Mouse (Mus musculus): ENCODE results near the gene Zfp870. TPM values are rescaled to one million over a fixed set of nuclear protein-coding genes. Genes with fewer than 3 reads are reported as not detected.

Zfp870 gene
- polyA plus RNA-seq, 1 experiment from 2014 or later, result 2.9 TPM

DNA sequence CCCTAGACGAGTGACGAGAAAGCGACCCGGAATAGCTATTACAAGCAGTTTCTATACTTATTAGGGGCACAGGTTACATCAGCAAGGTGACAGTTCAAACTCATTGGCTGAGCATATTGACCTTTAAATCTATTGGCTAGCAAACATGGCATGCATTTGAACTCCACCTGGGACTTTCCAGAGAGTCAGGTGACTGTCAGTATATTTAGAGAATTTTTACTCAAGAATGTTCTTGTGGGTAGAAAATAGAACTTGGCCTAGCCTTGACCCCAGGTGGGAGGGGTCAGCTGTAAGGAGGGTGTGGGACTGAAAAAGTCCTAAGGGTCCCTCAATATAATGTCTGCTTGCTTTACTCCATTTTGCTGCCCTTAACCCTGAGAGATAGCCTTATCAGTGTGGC, 4.0 kb upstream of the Zfp870 start:
- Histone ChIP-seq H3K9ac (ENCODE audit: low read depth, low read length) (no peak overlapping the region), H3K4me1 (replicated peaks; ENCODE audit: control insufficient read depth, insufficient read depth, low read length) (peaks cover 3% of the 10 kb centered on the region), H3K27ac (ENCODE audit: low read depth, low read length) (no peak overlapping the region), H3K4me2 (replicated peaks; ENCODE audit: low read depth) (no peak overlapping the region), H3K4me3 (ENCODE audit: low read depth, low read length) (no peak overlapping the region), H3K27me3 (replicated peaks; ENCODE audit: control insufficient read depth, insufficient read depth, low read length) (no peaks in the 10 kb centered on the region), H3K36me3 (ENCODE audit: control insufficient read depth, insufficient read depth) (no peaks in the 10 kb centered on the region), H3K9me3 (ENCODE audit: control insufficient read depth) (no peaks in the 10 kb centered on the region)
- 84% methylated on average over 4 of the region's 4 CpGs for WGBS
- TF ChIP-seq CTCF (IDR thresholded peaks at IDR 0.05; ENCODE audit: low read depth), result no peak
- ATAC-seq, result no peak

- no peak for ATAC-seq
- 80% methylated on average over 3 of the region's 3 CpGs for WGBS
- H3K4me3 ChIP-seq (ENCODE audit: low read depth, low read length), result no peak overlapping the region
- no peak overlapping the region for H3K27ac ChIP-seq (ENCODE audit: low read depth, low read length)
- H3K9me3 ChIP-seq (ENCODE audit: control insufficient read depth), result no peaks in the 10 kb centered on the region
- peaks cover 5% of the 10 kb centered on the region for H3K4me1 ChIP-seq (replicated peaks; ENCODE audit: control insufficient read depth, insufficient read depth, low read length)
- no peaks in the 10 kb centered on the region for H3K27me3 ChIP-seq (replicated peaks; ENCODE audit: control insufficient read depth, insufficient read depth, low read length)
- H3K36me3 ChIP-seq (ENCODE audit: control insufficient read depth, insufficient read depth), result no peaks in the 10 kb centered on the region
- TF ChIP-seq CTCF (IDR thresholded peaks at IDR 0.05; ENCODE audit: low read depth), result no peak
- no peak overlapping the region for H3K4me2 ChIP-seq (replicated peaks; ENCODE audit: low read depth)
- no peak overlapping the region for H3K9ac ChIP-seq (ENCODE audit: low read depth, low read length)
Observed at GRCm38 (mm10) chr17:32893901-32894300, 2.5 kb upstream of the Zfp870 start.

GRCm38 (mm10) chr17:32890852-32891238, 597 bp downstream of the Zfp870 start:
- Histone ChIP-seq H3K4me1 (replicated peaks; ENCODE audit: control insufficient read depth, insufficient read depth, low read length) (peaks cover 5% of the 10 kb centered on the region), H3K9ac (ENCODE audit: low read depth, low read length) (peak overlapping the region; percentile 85), H3K27ac (ENCODE audit: low read depth, low read length) (peak overlapping the region; percentile 83), H3K9me3 (ENCODE audit: control insufficient read depth) (no peaks in the 10 kb centered on the region), H3K36me3 (ENCODE audit: control insufficient read depth, insufficient read depth) (peaks cover 4% of the 10 kb centered on the region; the same call in 1 of the 2 replicates), H3K4me3 (ENCODE audit: low read depth, low read length) (peak overlapping the region; percentile 86), H3K4me2 (replicated peaks; ENCODE audit: low read depth) (peak overlapping the region; percentile 83), H3K27me3 (replicated peaks; ENCODE audit: control insufficient read depth, insufficient read depth, low read length) (no peaks in the 10 kb centered on the region)
- no peak for TF ChIP-seq CTCF (IDR thresholded peaks at IDR 0.05; ENCODE audit: low read depth)
- WGBS, result 2% methylated on average over 11 of the region's 11 CpGs
- peak; percentile 29; the same call in 1 of the 2 replicates for ATAC-seq

GRCm38 (mm10) chr17:32889611-32890010, 1.8 kb downstream of the Zfp870 start:
- 88% methylated on average over 6 of the region's 6 CpGs for WGBS
- no peaks in the 10 kb centered on the region for H3K9me3 ChIP-seq (ENCODE audit: control insufficient read depth)
- no peak for TF ChIP-seq CTCF (IDR thresholded peaks at IDR 0.05; ENCODE audit: low read depth)
- H3K27ac ChIP-seq (ENCODE audit: low read depth, low read length), result no peak overlapping the region
- peaks cover 9% of the 10 kb centered on the region for H3K36me3 ChIP-seq (ENCODE audit: control insufficient read depth, insufficient read depth)
- ATAC-seq, result no peak
- H3K9ac ChIP-seq (ENCODE audit: low read depth, low read length), result no peak overlapping the region
- no peaks in the 10 kb centered on the region for H3K27me3 ChIP-seq (replicated peaks; ENCODE audit: control insufficient read depth, insufficient read depth, low read length)
- no peak overlapping the region for H3K4me3 ChIP-seq (ENCODE audit: low read depth, low read length)
- peaks cover 5% of the 10 kb centered on the region for H3K4me1 ChIP-seq (replicated peaks; ENCODE audit: control insufficient read depth, insufficient read depth, low read length)
- no peak overlapping the region for H3K4me2 ChIP-seq (replicated peaks; ENCODE audit: low read depth)

GRCm38 (mm10) chr17:32880320-32881218, 10.9 kb downstream of the Zfp870 start:
- no peaks in the 10 kb centered on the region for H3K9me3 ChIP-seq (ENCODE audit: control insufficient read depth)
- no peak for TF ChIP-seq CTCF (IDR thresholded peaks at IDR 0.05; ENCODE audit: low read depth)
- 91% methylated on average over 14 of the region's 14 CpGs for WGBS
- H3K27ac ChIP-seq (ENCODE audit: low read depth, low read length), result no peak overlapping the region
- ATAC-seq, result no peak
- no peak overlapping the region for H3K9ac ChIP-seq (ENCODE audit: low read depth, low read length)
- H3K4me1 ChIP-seq (replicated peaks; ENCODE audit: control insufficient read depth, insufficient read depth, low read length), result no peaks in the 10 kb centered on the region
- H3K36me3 ChIP-seq (ENCODE audit: control insufficient read depth, insufficient read depth), result peaks cover 35% of the 10 kb centered on the region
- H3K27me3 ChIP-seq (replicated peaks; ENCODE audit: control insufficient read depth, insufficient read depth, low read length), result no peaks in the 10 kb centered on the region
- H3K4me3 ChIP-seq (ENCODE audit: low read depth, low read length), result no peak overlapping the region
- H3K4me2 ChIP-seq (replicated peaks; ENCODE audit: low read depth), result no peak overlapping the region

- Histone ChIP-seq H3K27ac (ENCODE audit: low read depth, low read length) (no peak overlapping the region; the same call in 1 of the 2 replicates), H3K4me1 (replicated peaks; ENCODE audit: control insufficient read depth, insufficient read depth, low read length) (no peaks in the 10 kb centered on the region), H3K4me2 (replicated peaks; ENCODE audit: low read depth) (peak overlapping the region; percentile 60), H3K27me3 (replicated peaks; ENCODE audit: control insufficient read depth, insufficient read depth, low read length) (no peaks in the 10 kb centered on the region), H3K9ac (ENCODE audit: low read depth, low read length) (no peak overlapping the region), H3K36me3 (ENCODE audit: control insufficient read depth, insufficient read depth) (peaks cover 23% of the 10 kb centered on the region), H3K4me3 (ENCODE audit: low read depth, low read length) (peak overlapping the region; percentile 9; the same call in 1 of the 2 replicates), H3K9me3 (ENCODE audit: control insufficient read depth) (no peaks in the 10 kb centered on the region)
- TF ChIP-seq CTCF (IDR thresholded peaks at IDR 0.05; ENCODE audit: low read depth), result no peak
- ATAC-seq, result no peak; the same call in 1 of the 2 replicates
- WGBS, result 72% methylated on average over 11 of the region's 11 CpGs
Observed at GRCm38 (mm10) chr17:32878773-32879172, 12.7 kb downstream of the Zfp870 start.
